Mouse (Mus musculus) kidney, adult 18-20 months (tissue): Measurements from ENCODE around the gene Sh3bgrl2.

ENCODE experiments used
- DNase-seq: peaks from one replicate; pipeline ENCODE4 v3.0.0; 2021

The Sh3bgrl2 gene

GRCm38 (mm10) chr9:83635997-83636396 is 87.9 kb downstream of the Sh3bgrl2 start:
- DNase-seq, result no peak

GRCm38 (mm10) chr9:83643139-83643538 is 95.0 kb downstream of the Sh3bgrl2 start:
- DNase-seq, result no peak

GRCm38 (mm10) chr9:83643833-83644232 is 95.7 kb downstream of the Sh3bgrl2 start:
- DNase-seq, result no peak

- DNase-seq, result no peak
Measured at GRCm38 (mm10) chr9:83646215-83646614, 98.1 kb downstream of the Sh3bgrl2 start.

- DNase-seq, result no peak
Measured at GRCm38 (mm10) chr9:83646691-83647090, 98.6 kb downstream of the Sh3bgrl2 start.

- no peak for DNase-seq
Measured at GRCm38 (mm10) chr9:83647919-83648705, 100.0 kb downstream of the Sh3bgrl2 start.

GRCm38 (mm10) chr9:83648733-83649132 is 100.6 kb downstream of the Sh3bgrl2 start:
- no peak for DNase-seq

- no peak for DNase-seq
Measured at GRCm38 (mm10) chr9:83652015-83652414, 103.9 kb downstream of the Sh3bgrl2 start.

GRCm38 (mm10) chr9:83652590-83653172 is 104.6 kb downstream of the Sh3bgrl2 start:
- DNase-seq, result no peak

- DNase-seq, result no peak
Measured at GRCm38 (mm10) chr9:83654601-83655000, 106.5 kb downstream of the Sh3bgrl2 start.

- DNase-seq, result no peak
Measured at GRCm38 (mm10) chr9:83656960-83657651, 109.0 kb downstream of the Sh3bgrl2 start.

GRCm38 (mm10) chr9:83657652-83658002 is 109.5 kb downstream of the Sh3bgrl2 start:
- DNase-seq, result no peak

- DNase-seq, result no peak
Measured at GRCm38 (mm10) chr9:83659081-83659480, 111.0 kb downstream of the Sh3bgrl2 start.

- DNase-seq, result no peak
Measured at GRCm38 (mm10) chr9:83661811-83662210, 113.7 kb downstream of the Sh3bgrl2 start.

GRCm38 (mm10) chr9:83663981-83664897 is 116.1 kb downstream of the Sh3bgrl2 start:
- DNase-seq, result no peak

GRCm38 (mm10) chr9:83664951-83665350 is 116.8 kb downstream of the Sh3bgrl2 start:
- DNase-seq, result no peak

- DNase-seq, result no peak
Measured at GRCm38 (mm10) chr9:83667031-83667430, 118.9 kb downstream of the Sh3bgrl2 start.

GRCm38 (mm10) chr9:83679626-83680025 is 131.5 kb downstream of the Sh3bgrl2 start:
- DNase-seq, result no peak

- DNase-seq, result no peak
Measured at GRCm38 (mm10) chr9:83681661-83682655, 133.8 kb downstream of the Sh3bgrl2 start.

GRCm38 (mm10) chr9:83686511-83687100 is 138.5 kb downstream of the Sh3bgrl2 start:
- DNase-seq, result no peak

- no peak for DNase-seq
Measured at GRCm38 (mm10) chr9:83687904-83688303, 139.8 kb downstream of the Sh3bgrl2 start.
